Mouse (Mus musculus): Measurements from ENCODE around the gene Kank3. TPM values are rescaled to one million over a fixed set of nuclear protein-coding genes. Genes with fewer than 3 reads are reported as not detected.

The Kank3 gene
- polyA plus RNA-seq, 1 experiment from 2014 or later = 54.2 TPM

GRCm38 (mm10) chr17:33786375-33786774 lies 23.9 kb upstream of the Kank3 start:
- Histone ChIP-seq H3K9ac (ENCODE audit: low read length) (no peak overlapping the region), H3K4me2 (ENCODE audit: low read length) (no peak overlapping the region), H3K27ac (replicated peaks in 1 of 2; ENCODE audit: control insufficient read depth in 1 of 2, insufficient read depth in 1 of 2, low read depth in 2 of 2, low read length in 2 of 2) (no peak overlapping the region), H3K36me3 (ENCODE audit: control insufficient read depth, insufficient read depth, low read length) (no peaks in the 10 kb centered on the region), H3K4me3 (ENCODE audit: control insufficient read depth in 1 of 2, insufficient read depth in 1 of 2, low read depth in 1 of 2, low read length in 2 of 2) (no peak overlapping the region), H3K27me3 (ENCODE audit: control insufficient read depth, insufficient read depth, low read length) (no peaks in the 10 kb centered on the region), H3K9me3 (ENCODE audit: control insufficient read depth, low read length) (no peaks in the 10 kb centered on the region), H3K4me1 (ENCODE audit: control insufficient read depth in 2 of 2, insufficient read depth in 2 of 2, low read length in 2 of 2) (peaks cover 19 to 33% of the 10 kb centered on the region in 2 experiments)
- no peak for ATAC-seq (ENCODE audit: insufficient number of reproducible peaks, insufficient read depth, low FRiP score, low read depth)
- WGBS = 80% methylated on average over 18 of the region's 18 CpGs

DNA sequence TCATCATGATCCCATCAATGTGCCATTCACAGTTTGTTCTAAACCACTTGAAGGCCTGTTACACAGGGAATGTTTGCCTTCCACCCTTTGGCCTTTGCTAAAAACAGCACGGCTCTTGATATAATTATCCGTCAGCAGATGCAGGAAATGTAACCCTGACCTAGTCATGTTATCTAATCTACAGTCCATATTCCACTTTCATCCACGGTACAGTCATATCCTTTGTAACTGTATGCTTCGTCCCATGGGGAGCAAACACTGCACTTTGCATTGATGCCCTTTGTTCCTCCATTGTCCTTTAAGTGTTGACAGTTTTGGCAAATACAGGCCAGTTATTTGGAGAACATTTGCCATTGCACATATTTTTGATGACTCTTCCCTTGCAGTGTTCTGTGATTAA lies 21.6 kb upstream of the Kank3 start:
- Histone ChIP-seq H3K4me2 (ENCODE audit: low read length) (no peak overlapping the region), H3K27me3 (ENCODE audit: control insufficient read depth, insufficient read depth, low read length) (peaks cover 11% of the 10 kb centered on the region; the same call in 1 of the 2 replicates), H3K9me3 (ENCODE audit: control insufficient read depth, low read length) (no peaks in the 10 kb centered on the region), H3K27ac (replicated peaks in 1 of 2; ENCODE audit: control insufficient read depth in 1 of 2, insufficient read depth in 1 of 2, low read depth in 2 of 2, low read length in 2 of 2) (0 out of 4 replicates have a peak overlapping the region, but pooled peaks of 1 of the 2 experiments have one; percentile 27), H3K9ac (ENCODE audit: low read length) (no peak overlapping the region), H3K36me3 (ENCODE audit: control insufficient read depth, insufficient read depth, low read length) (no peaks in the 10 kb centered on the region), H3K4me1 (ENCODE audit: control insufficient read depth in 2 of 2, insufficient read depth in 2 of 2, low read length in 2 of 2) (peaks cover 4 to 12% of the 10 kb centered on the region in 2 experiments), H3K4me3 (ENCODE audit: control insufficient read depth in 1 of 2, insufficient read depth in 1 of 2, low read depth in 1 of 2, low read length in 2 of 2) (no peak overlapping the region)
- WGBS = 5% methylated on average over 4 of the region's 4 CpGs
- ATAC-seq (ENCODE audit: insufficient number of reproducible peaks, insufficient read depth, low FRiP score, low read depth) = peak; percentile 59; the same call in 1 of the 2 replicates

DNA sequence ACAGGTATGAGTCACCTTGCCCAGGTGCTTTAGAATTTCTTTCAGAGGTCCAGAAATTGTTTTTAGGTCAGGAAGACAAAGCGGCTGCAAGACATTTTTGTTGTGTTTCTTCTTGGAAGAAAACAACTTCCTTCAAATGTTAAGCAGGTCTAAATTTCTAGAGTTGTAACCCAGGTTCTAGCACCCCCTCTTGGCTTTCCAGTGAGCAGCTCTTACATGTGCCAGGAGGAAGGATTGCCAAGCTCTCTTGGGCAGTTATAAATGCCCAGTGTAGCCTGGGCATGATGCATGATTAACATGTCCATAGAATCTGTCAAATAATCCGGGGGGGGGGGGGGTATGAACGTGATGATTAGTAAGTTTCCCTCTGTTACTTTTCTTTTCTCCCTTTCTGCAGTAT lies 12.0 kb upstream of the Kank3 start:
- H3K36me3 ChIP-seq (ENCODE audit: control insufficient read depth, insufficient read depth, low read length) = no peaks in the 10 kb centered on the region
- no peaks in the 10 kb centered on the region for H3K4me1 ChIP-seq (ENCODE audit: control insufficient read depth in 2 of 2, insufficient read depth in 2 of 2, low read length in 2 of 2)
- no peaks in the 10 kb centered on the region for H3K9me3 ChIP-seq (ENCODE audit: control insufficient read depth, low read length)
- H3K4me3 ChIP-seq (ENCODE audit: control insufficient read depth in 1 of 2, insufficient read depth in 1 of 2, low read depth in 1 of 2, low read length in 2 of 2) = no peak overlapping the region
- no peak overlapping the region for H3K9ac ChIP-seq (ENCODE audit: low read length)
- no peak for ATAC-seq (ENCODE audit: insufficient number of reproducible peaks, insufficient read depth, low FRiP score, low read depth)
- peaks cover 41% of the 10 kb centered on the region for H3K27me3 ChIP-seq (ENCODE audit: control insufficient read depth, insufficient read depth, low read length)
- no peak overlapping the region for H3K27ac ChIP-seq (replicated peaks in 1 of 2; ENCODE audit: control insufficient read depth in 1 of 2, insufficient read depth in 1 of 2, low read depth in 2 of 2, low read length in 2 of 2)
- H3K4me2 ChIP-seq (ENCODE audit: low read length) = no peak overlapping the region
- WGBS = 44% methylated on average over 3 of the region's 3 CpGs

DNA sequence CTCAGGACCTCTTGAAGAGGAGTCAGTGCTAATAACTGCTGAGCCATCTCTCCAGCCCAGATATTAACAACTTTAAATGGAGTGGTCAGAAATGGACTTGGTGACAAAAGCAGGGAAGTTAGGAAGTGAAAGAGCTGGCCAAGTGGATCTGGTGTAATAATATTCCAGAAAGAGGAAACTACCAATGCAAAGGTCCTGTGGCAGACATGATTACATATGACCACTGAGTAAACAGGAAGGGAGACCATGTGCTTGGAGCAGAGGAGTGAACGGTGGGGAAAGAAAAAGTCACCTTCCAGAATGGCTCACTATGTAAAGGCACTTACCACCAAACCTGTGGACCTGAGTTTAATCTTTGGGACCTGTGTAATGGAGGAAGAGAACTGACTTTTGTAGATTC lies 11.0 kb upstream of the Kank3 start:
- H3K27ac ChIP-seq (replicated peaks in 1 of 2; ENCODE audit: control insufficient read depth in 1 of 2, insufficient read depth in 1 of 2, low read depth in 2 of 2, low read length in 2 of 2) = no peak overlapping the region
- peaks cover 45% of the 10 kb centered on the region for H3K27me3 ChIP-seq (ENCODE audit: control insufficient read depth, insufficient read depth, low read length)
- no peak overlapping the region for H3K9ac ChIP-seq (ENCODE audit: low read length)
- 61% methylated on average over 1 of the region's 1 CpGs for WGBS
- no peaks in the 10 kb centered on the region for H3K36me3 ChIP-seq (ENCODE audit: control insufficient read depth, insufficient read depth, low read length)
- ATAC-seq (ENCODE audit: insufficient number of reproducible peaks, insufficient read depth, low FRiP score, low read depth) = no peak
- H3K4me3 ChIP-seq (ENCODE audit: control insufficient read depth in 1 of 2, insufficient read depth in 1 of 2, low read depth in 1 of 2, low read length in 2 of 2) = no peak overlapping the region
- peaks cover 0 to 2% of the 10 kb centered on the region in 2 experiments; a peak in 1 of 4 replicates for H3K4me1 ChIP-seq (ENCODE audit: control insufficient read depth in 2 of 2, insufficient read depth in 2 of 2, low read length in 2 of 2)
- H3K4me2 ChIP-seq (ENCODE audit: low read length) = no peak overlapping the region
- H3K9me3 ChIP-seq (ENCODE audit: control insufficient read depth, low read length) = no peaks in the 10 kb centered on the region

DNA sequence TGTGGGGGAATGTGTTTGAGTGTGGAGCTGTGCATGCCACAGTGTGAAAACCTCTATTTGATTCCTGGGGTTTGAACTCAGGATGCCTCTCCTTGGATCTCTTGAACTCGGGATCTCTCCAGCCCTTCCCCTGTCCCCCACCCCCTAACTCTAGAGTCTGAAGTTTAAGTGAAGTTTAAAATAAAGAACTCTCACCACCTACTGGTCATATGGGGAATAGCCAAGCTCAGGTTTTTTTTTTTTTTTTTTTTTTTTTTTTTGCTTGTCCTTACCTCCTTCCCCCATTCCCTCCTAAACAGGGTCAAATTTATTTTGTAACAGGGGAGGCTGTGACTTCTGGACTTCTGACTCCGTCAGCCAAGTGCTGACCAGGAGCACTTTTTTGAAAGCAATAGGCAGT lies 8.1 kb upstream of the Kank3 start:
- H3K27me3 ChIP-seq (ENCODE audit: control insufficient read depth, insufficient read depth, low read length) = peaks cover 65% of the 10 kb centered on the region
- peaks cover 4 to 9% of the 10 kb centered on the region in 2 experiments; a peak in 3 of 4 replicates for H3K4me1 ChIP-seq (ENCODE audit: control insufficient read depth in 2 of 2, insufficient read depth in 2 of 2, low read length in 2 of 2)
- no peak overlapping the region for H3K27ac ChIP-seq (replicated peaks in 1 of 2; ENCODE audit: control insufficient read depth in 1 of 2, insufficient read depth in 1 of 2, low read depth in 2 of 2, low read length in 2 of 2)
- ATAC-seq (ENCODE audit: insufficient number of reproducible peaks, insufficient read depth, low FRiP score, low read depth) = no peak
- H3K9ac ChIP-seq (ENCODE audit: low read length) = no peak overlapping the region
- WGBS = 2% methylated on average over 2 of the region's 2 CpGs
- no peak overlapping the region for H3K4me3 ChIP-seq (ENCODE audit: control insufficient read depth in 1 of 2, insufficient read depth in 1 of 2, low read depth in 1 of 2, low read length in 2 of 2)
- H3K4me2 ChIP-seq (ENCODE audit: low read length) = no peak overlapping the region
- H3K9me3 ChIP-seq (ENCODE audit: control insufficient read depth, low read length) = no peaks in the 10 kb centered on the region
- H3K36me3 ChIP-seq (ENCODE audit: control insufficient read depth, insufficient read depth, low read length) = no peaks in the 10 kb centered on the region

DNA sequence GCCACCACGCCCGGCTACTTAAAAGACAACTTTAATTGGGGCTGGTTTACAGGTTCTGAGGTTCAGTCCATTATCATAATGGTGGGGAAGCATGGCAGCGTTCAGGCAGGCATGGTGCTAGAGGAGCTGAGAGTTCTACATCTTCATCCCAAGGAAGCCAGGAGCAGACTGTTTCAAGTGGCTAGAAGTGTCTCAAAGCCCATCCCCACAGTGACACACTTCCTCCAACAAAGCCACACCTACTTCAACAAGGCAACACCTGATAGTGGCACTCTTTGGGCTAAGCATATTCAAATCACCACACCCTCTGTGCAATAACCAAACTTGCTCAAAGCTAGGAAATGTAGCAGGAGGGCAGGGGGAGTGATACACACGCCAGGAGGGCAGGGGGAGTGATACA lies 6.1 kb upstream of the Kank3 start:
- no peak for ATAC-seq (ENCODE audit: insufficient number of reproducible peaks, insufficient read depth, low FRiP score, low read depth)
- 48% methylated on average over 4 of the region's 4 CpGs for WGBS
- peaks cover 70% of the 10 kb centered on the region for H3K27me3 ChIP-seq (ENCODE audit: control insufficient read depth, insufficient read depth, low read length)
- H3K4me2 ChIP-seq (ENCODE audit: low read length) = no peak overlapping the region
- H3K4me1 ChIP-seq (ENCODE audit: control insufficient read depth in 2 of 2, insufficient read depth in 2 of 2, low read length in 2 of 2) = peaks cover 4 to 9% of the 10 kb centered on the region in 2 experiments; a peak in 3 of 4 replicates
- no peaks in the 10 kb centered on the region for H3K36me3 ChIP-seq (ENCODE audit: control insufficient read depth, insufficient read depth, low read length)
- no peak overlapping the region for H3K9ac ChIP-seq (ENCODE audit: low read length)
- H3K4me3 ChIP-seq (ENCODE audit: control insufficient read depth in 1 of 2, insufficient read depth in 1 of 2, low read depth in 1 of 2, low read length in 2 of 2) = no peak overlapping the region
- H3K27ac ChIP-seq (replicated peaks in 1 of 2; ENCODE audit: control insufficient read depth in 1 of 2, insufficient read depth in 1 of 2, low read depth in 2 of 2, low read length in 2 of 2) = no peak overlapping the region
- no peaks in the 10 kb centered on the region for H3K9me3 ChIP-seq (ENCODE audit: control insufficient read depth, low read length)

DNA sequence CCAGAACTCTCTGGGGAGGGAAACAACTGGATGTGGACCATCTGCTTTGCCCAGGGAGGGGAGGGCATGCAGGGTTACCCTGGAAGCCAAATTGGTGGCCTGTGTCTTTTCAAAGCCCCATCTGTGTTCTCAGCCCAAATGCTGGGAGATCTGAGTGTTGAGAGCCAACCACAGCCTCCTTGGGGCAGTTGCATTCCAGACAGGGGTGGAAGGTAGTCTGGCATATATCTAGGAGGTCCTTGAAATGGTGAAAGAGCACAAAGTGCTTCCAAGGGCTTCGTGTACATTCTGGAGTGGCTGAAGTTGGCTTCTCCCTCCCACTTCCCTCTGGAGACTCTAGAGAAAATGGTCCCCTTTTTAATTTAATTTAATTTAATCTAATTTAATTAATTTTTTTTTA lies 5.6 kb upstream of the Kank3 start:
- H3K9ac ChIP-seq (ENCODE audit: low read length) = no peak overlapping the region
- no peaks in the 10 kb centered on the region for H3K9me3 ChIP-seq (ENCODE audit: control insufficient read depth, low read length)
- peaks cover 4 to 9% of the 10 kb centered on the region in 2 experiments; a peak in 3 of 4 replicates for H3K4me1 ChIP-seq (ENCODE audit: control insufficient read depth in 2 of 2, insufficient read depth in 2 of 2, low read length in 2 of 2)
- H3K27ac ChIP-seq (replicated peaks in 1 of 2; ENCODE audit: control insufficient read depth in 1 of 2, insufficient read depth in 1 of 2, low read depth in 2 of 2, low read length in 2 of 2) = no peak overlapping the region
- ATAC-seq (ENCODE audit: insufficient number of reproducible peaks, insufficient read depth, low FRiP score, low read depth) = peak; percentile 26; the same call in 1 of the 2 replicates
- H3K4me2 ChIP-seq (ENCODE audit: low read length) = no peak overlapping the region
- no peaks in the 10 kb centered on the region for H3K36me3 ChIP-seq (ENCODE audit: control insufficient read depth, insufficient read depth, low read length)
- 26% methylated on average over 1 of the region's 1 CpGs for WGBS
- no peak overlapping the region for H3K4me3 ChIP-seq (ENCODE audit: control insufficient read depth in 1 of 2, insufficient read depth in 1 of 2, low read depth in 1 of 2, low read length in 2 of 2)
- peaks cover 69% of the 10 kb centered on the region for H3K27me3 ChIP-seq (ENCODE audit: control insufficient read depth, insufficient read depth, low read length)

DNA sequence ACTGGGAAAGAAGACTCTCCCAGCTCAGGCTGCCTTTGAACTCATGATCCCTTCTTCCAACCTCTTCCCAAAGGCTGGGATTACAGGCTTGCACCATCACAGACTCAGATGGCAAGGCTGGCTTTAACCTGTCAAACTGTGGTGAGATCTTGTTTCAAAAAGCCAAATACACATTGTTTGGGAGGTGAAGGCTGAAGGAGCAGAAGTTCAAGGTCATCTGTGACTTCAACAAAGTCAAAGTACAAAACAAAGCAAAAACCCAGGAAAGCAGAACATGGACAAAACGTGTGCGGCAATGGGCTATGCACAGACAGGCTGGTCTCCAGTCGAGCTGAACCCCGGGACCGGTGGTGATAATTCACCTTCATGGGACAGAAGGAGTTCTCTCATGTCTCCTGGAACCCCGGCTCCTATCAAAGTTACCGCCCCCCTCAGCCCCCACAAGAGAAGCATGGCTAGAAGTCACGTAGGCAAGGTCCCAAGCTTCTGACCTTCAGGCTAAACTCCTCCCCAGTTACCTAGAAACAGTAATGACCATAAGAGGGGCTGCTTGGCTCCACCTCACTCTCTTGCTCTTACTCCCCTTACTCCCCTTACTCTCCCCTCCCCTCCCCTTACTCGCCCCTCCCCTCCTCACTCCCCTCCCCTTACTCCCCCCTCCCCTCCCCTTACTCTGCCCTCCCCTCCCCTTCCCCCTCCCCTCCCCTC lies 3.0 kb upstream of the Kank3 start:
- Histone ChIP-seq H3K9me3 (ENCODE audit: control insufficient read depth, low read length) (no peaks in the 10 kb centered on the region), H3K4me1 (ENCODE audit: control insufficient read depth in 2 of 2, insufficient read depth in 2 of 2, low read length in 2 of 2) (peaks cover 15 to 25% of the 10 kb centered on the region in 2 experiments), H3K4me3 (ENCODE audit: control insufficient read depth in 1 of 2, insufficient read depth in 1 of 2, low read depth in 1 of 2, low read length in 2 of 2) (no peak overlapping the region), H3K27ac (replicated peaks in 1 of 2; ENCODE audit: control insufficient read depth in 1 of 2, insufficient read depth in 1 of 2, low read depth in 2 of 2, low read length in 2 of 2) (no peak overlapping the region), H3K9ac (ENCODE audit: low read length) (no peak overlapping the region), H3K4me2 (ENCODE audit: low read length) (no peak overlapping the region), H3K36me3 (ENCODE audit: control insufficient read depth, insufficient read depth, low read length) (no peaks in the 10 kb centered on the region), H3K27me3 (ENCODE audit: control insufficient read depth, insufficient read depth, low read length) (peaks cover 49% of the 10 kb centered on the region)
- no peak for ATAC-seq (ENCODE audit: insufficient number of reproducible peaks, insufficient read depth, low FRiP score, low read depth)
- WGBS = 53% methylated on average over 8 of the region's 9 CpGs
